Mouse (Mus musculus): ENCODE data around the gene Cd3e.

DNA sequence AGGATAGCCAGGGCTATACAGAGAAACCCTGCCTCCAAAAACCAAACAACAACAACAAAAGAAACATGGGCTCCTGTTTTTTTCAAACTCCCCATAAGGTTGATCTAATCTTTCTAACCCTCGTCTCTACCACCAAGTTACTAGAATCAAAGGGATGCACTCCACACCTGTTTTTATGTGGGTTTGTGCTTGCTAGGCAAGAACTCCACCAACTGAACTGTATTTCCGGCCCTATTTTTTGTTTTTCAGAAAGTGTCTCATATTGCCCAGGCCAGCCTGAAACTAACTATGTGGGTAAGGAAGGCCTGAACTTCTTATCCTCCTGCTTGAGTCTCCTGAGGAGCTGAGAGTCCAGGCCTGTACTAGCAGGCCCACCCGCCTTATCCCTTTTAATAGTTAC, 55.0 kb downstream of the Cd3e start:
- TF ChIP-seq POLR2A (IDR thresholded peaks at IDR 0.05; ENCODE audit: extremely low read depth, insufficient read depth, low read length), result no peak
- no peak for TF ChIP-seq CTCF (IDR thresholded peaks at IDR 0.05; ENCODE audit: extremely low read depth, insufficient read depth, low read length)

Data from cortical plate, adult 2 months (tissue).